Mouse (Mus musculus): ENCODE data around the gene Clec4a4.
"Not testable (repeated sequence)": the region's sequence is repeated elsewhere in the genome, so short reads cannot be mapped to it uniquely, and the experiment has no call there.

Gene Clec4a4

DNA sequence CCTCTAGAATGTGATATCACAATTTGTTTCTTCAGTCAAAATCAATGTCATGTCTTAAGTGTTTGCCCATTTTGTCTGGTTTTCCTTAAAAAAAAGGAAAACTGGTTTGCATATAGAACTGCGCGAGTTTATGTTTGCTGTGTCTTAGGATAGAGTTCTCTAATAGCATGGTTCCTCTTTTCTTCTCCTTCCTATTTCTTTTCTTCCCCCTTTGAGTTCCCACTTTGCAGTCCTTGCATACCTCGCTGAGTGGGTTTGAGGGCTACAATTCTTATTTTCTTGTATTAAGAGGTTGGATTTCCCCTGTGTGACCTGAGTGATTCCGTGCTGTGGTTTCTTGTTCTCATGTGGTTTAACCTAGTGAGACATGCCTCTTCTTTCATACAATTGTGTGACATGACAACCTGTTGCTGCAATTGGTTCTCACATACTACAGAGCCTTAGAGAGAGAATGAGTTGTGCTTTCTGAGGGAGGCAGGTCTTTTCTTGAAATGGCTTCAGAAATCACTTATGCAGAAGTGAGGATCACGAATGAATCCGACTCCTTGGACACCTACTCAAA is at the start of gene Clec4a4:
TSS of gene Clec4a4 (plus strand) at position 492 of the 562 bp plus-strand sequence.
- no peak for DNase-seq (ENCODE audit: low spot score)

DNA sequence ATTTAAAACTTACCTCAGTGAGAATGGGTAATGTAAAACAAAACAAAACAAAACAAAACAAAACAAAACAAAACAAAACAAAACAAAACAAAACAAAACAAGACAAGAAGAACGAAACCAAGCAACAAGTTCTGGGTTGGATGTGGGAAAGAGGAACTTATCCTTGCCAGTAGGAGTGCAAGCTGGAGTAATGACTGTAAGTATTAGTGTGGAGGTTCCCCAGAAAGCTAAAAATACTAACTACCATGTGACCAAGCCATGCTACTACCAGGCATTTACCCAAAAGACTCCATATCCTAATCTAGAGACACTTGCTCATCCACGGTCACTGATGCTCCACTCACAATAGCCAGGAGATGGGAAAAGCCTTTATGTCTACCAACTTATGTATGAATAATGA is 43.4 kb upstream of the Clec4a4 start:
- DNase-seq (ENCODE audit: low spot score) = no peak

GRCm38 (mm10) chr6:122952401-122952800 is 37.8 kb upstream of the Clec4a4 start, which contains the start of gene Clec4a3:
Gene Clec4a3, plus strand, starts transcription at chr6:122952515.
- DNase-seq (ENCODE audit: low spot score) = no peak

- DNase-seq (ENCODE audit: low spot score) = no peak
These were observed 25.6 kb upstream of the Clec4a4 start for GRCm38 (mm10) chr6:122964562-122964961.

- no peak for DNase-seq (ENCODE audit: low spot score)
These were observed 21.1 kb upstream of the Clec4a4 start for GRCm38 (mm10) chr6:122969048-122969447.

DNA sequence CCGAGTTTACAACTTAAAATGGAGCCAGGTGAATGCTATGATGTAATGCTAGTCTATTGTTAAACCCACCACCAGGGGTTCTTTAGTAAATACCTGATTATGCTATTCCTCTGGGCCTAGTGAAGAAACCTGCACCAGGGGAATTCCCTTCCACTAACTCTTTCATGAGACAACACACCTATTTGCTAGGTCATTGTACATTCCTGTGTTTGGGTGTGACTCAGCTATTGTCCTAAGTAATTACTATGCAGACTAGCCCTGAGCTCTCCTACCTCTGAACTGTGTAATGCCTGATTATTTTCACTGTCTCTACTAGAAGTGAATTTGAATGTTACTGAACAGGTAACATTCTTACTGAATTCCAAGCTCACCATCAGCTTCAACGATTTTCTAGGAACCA is 14.5 kb downstream of the Clec4a4 start:
- DNase-seq (ENCODE audit: low spot score) = not testable (repeated sequence)

GRCm38 (mm10) chr6:123005591-123005990 is 15.4 kb downstream of the Clec4a4 start:
- no peak for DNase-seq (ENCODE audit: low spot score)

GRCm38 (mm10) chr6:123049742-123050372 is 59.7 kb downstream of the Clec4a4 start, which contains the start of gene Clec4b1:
Gene Clec4b1, plus strand, starts transcription at chr6:123049962.
- no peak for DNase-seq (ENCODE audit: low spot score)

All from ovary, adult 18-20 months (tissue).